Mouse (Mus musculus): Measurements from ENCODE around the gene Gabpb2. TPM values are rescaled to one million over a fixed set of nuclear protein-coding genes. Genes with fewer than 3 reads are reported as not detected.
A peak's percentile ranks its signal among the peaks of the same experiment; 100 is the strongest.

Gabpb2 gene
- polyA plus RNA-seq, 1 experiment from 2014 or later: 4.2 TPM

DNA sequence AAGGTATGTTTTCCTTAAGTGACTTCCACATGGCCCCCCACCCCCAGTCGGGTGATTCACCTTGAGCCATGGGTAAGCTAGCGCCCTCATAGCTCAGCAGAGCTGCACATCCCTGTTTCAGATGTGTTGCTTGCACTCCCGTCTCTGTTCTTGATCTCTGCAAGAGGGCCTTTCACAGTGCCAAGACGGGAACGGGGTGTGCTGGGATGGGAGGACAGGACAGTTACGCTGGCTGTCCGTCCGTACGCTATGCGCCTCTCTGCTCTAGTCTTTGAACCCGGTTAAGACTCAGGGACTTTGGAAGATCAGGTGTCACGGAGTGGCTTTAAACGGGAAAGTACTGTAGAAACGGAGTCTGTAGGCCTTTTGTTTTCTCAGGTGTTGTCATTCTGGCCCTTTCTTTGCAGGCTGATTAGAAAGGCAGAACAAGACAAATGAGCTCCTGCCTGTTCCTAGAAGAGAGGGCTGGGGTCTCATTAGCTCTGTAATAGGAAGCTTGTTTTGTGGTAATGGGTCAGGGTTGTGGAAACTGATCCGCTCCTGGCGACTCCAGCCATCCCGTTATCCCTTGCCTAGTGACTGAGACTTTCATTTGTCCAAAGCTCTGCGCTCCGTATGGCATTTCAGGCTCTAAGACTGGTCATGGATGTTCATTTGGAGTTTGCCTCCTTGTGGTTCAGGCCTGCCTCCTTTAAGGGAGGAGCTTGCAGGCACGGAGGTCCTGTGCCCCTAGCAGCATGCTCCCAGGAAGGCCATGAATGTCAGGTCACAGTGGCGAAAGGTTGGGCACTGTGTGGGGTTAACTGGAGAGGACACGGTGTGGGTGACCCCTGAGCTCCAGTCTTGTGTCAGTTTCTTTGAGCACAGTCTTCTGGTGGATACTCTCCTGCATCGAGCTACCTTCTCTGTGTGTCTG is 17.9 kb upstream of the Gabpb2 start:
- Histone ChIP-seq H3K36me3 (ENCODE audit: control insufficient read depth, insufficient read depth, low read length) (peaks cover 67% of the 10 kb centered on the region), H3K4me2 (ENCODE audit: low read length) (no peak overlapping the region), H3K9me3 (ENCODE audit: control insufficient read depth, low read length) (no peaks in the 10 kb centered on the region), H3K4me3 (replicated peaks; ENCODE audit: low read depth, low read length) (no peak overlapping the region), H3K27me3 (ENCODE audit: control insufficient read depth, insufficient read depth, low read length) (no peaks in the 10 kb centered on the region), H3K4me1 (ENCODE audit: control insufficient read depth, insufficient read depth, low read length) (peaks cover 8% of the 10 kb centered on the region), H3K27ac (replicated peaks; ENCODE audit: low read depth, low read length) (0 out of 2 replicates have a peak overlapping the region, but pooled peaks have one; percentile 8), H3K9ac (replicated peaks; ENCODE audit: low read length) (no peak overlapping the region)
- DNase-seq (no peak), ATAC-seq (ENCODE audit: low FRiP score, low TSS enrichment) (no peak)
- 85% methylated on average over 23 of the region's 23 CpGs for WGBS

DNA sequence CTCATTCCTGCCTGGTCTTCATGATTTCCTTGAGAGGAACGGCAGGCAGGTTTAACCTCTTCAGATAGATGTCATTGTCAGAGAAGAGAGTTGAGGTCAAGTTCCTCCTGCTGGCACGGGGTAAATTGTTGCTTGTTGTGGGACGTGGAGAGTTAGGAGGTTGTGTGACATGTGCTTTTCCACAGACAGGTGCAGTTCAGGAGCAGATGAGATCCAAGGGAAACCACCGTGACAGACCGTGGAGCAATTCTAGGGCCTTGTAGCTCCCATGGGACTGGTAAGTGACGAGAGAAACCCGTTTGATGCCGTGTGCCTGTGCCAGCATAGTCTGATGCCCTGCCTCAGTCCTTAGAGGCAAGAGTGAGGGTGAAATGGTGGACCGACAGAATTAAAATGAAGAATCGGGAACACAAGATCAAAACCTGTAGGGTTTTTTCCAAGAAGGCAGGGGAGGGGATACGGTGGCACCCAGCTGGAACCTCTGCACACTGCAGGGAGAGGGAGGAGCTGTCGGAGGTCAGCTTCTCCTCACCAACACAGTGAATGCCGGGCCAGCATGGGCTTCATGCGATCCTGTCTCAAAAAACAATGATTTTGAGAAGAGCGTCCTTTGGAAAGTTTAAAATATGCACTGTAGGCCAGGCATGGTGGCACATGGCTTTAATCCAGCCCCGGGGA is 15.7 kb upstream of the Gabpb2 start:
- Histone ChIP-seq H3K36me3 (ENCODE audit: control insufficient read depth, insufficient read depth, low read length) (peaks cover 65% of the 10 kb centered on the region), H3K9me3 (ENCODE audit: control insufficient read depth, low read length) (no peaks in the 10 kb centered on the region), H3K4me3 (replicated peaks; ENCODE audit: low read depth, low read length) (no peak overlapping the region), H3K4me1 (ENCODE audit: control insufficient read depth, insufficient read depth, low read length) (peaks cover 16% of the 10 kb centered on the region), H3K27ac (replicated peaks; ENCODE audit: low read depth, low read length) (no peak overlapping the region), H3K4me2 (ENCODE audit: low read length) (no peak overlapping the region), H3K9ac (replicated peaks; ENCODE audit: low read length) (no peak overlapping the region), H3K27me3 (ENCODE audit: control insufficient read depth, insufficient read depth, low read length) (no peaks in the 10 kb centered on the region)
- DNase-seq: no peak
- no peak for ATAC-seq (ENCODE audit: low FRiP score, low TSS enrichment)
- 83% methylated on average over 16 of the region's 16 CpGs for WGBS

DNA sequence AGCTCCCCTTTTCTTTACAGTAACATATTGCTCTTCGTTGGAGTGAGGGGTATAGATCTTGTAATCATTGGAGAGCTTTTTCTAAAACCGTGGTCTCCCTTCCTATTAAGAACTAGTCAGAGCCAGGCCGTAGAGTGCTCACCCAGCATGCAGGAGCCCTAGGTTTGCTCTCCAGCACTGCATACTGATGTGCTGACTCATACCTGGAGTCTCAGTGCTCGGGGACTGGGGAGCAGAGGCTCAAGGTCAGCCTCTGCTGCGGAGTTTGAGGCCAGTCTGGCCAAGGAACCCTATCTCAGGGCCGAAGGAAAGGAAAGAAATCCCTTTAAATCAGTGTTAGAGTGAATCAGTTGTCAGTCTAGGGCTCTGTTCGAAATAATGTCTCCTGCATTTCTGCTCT is 15.1 kb upstream of the Gabpb2 start:
- 96% methylated on average over 7 of the region's 7 CpGs for WGBS
- no peak overlapping the region for H3K9ac ChIP-seq (replicated peaks; ENCODE audit: low read length)
- no peaks in the 10 kb centered on the region for H3K9me3 ChIP-seq (ENCODE audit: control insufficient read depth, low read length)
- H3K27me3 ChIP-seq (ENCODE audit: control insufficient read depth, insufficient read depth, low read length): no peaks in the 10 kb centered on the region
- ATAC-seq (ENCODE audit: low FRiP score, low TSS enrichment): no peak
- H3K36me3 ChIP-seq (ENCODE audit: control insufficient read depth, insufficient read depth, low read length): peaks cover 59% of the 10 kb centered on the region
- H3K27ac ChIP-seq (replicated peaks; ENCODE audit: low read depth, low read length): no peak overlapping the region
- DNase-seq: no peak
- H3K4me2 ChIP-seq (ENCODE audit: low read length): no peak overlapping the region
- H3K4me3 ChIP-seq (replicated peaks; ENCODE audit: low read depth, low read length): no peak overlapping the region
- H3K4me1 ChIP-seq (ENCODE audit: control insufficient read depth, insufficient read depth, low read length): peaks cover 16% of the 10 kb centered on the region

DNA sequence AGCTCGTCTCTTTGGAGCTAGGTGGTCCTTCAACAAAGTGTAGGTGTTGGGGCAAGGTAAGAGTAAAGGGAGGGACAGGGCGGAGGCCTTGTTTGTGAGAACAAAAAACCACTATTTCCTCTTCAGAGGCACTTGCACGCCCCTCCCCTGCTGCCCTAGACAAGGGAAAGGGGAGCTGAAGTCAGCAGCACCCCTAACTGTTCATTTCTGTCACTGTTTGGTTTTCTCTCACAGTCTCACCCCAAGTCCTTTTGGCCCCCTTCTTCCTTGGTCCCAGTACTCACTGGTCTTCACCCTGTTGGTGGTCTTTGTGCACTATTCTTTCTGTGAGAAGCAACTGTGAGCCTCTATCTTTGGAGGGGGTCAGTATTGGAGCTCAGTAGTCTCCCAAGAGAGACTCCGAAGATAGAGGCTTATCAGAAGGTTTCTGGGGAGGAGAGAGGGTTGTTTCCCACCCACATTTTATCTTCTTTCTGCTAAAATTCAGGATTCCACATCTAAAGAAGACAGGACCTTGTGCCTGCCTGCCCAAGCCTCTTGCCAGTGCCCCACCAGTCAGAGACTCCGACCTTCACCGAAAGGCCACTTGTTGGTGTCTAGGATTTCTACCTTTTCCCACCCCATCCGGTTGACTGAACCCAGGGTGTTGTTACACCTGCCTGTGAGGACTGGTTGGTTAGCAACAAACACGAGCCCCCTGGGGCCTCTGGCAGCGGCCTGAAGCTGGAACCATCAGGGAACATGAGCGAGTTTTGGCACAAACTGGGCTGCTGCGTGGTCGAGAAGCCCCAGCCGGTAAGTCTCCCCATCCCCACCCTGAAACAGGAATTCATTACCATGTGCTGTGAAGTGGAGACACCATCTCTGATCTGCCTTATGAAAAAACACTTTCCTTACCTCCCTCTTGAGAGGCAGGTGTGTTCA is 13.8 kb upstream of the Gabpb2 start, which contains the start of gene Mllt11:
TSS of gene Mllt11 (minus strand) at position 874 of the 924 bp plus-strand sequence.
- WGBS: 84% methylated on average over 12 of the region's 13 CpGs
- Histone ChIP-seq H3K4me2 (ENCODE audit: low read length) (peak within 1 kb of the TSS; percentile 92), H3K4me1 (ENCODE audit: control insufficient read depth, insufficient read depth, low read length) (peaks cover 18% of the 10 kb centered on the region), H3K27me3 (ENCODE audit: control insufficient read depth, insufficient read depth, low read length) (no peaks in the 10 kb centered on the region), H3K9me3 (ENCODE audit: control insufficient read depth, low read length) (no peaks in the 10 kb centered on the region), H3K4me3 (replicated peaks; ENCODE audit: low read depth, low read length) (peak within 1 kb of the TSS; percentile 91), H3K36me3 (ENCODE audit: control insufficient read depth, insufficient read depth, low read length) (peaks cover 50% of the 10 kb centered on the region), H3K9ac (replicated peaks; ENCODE audit: low read length) (peak within 1 kb of the TSS; percentile 92; the same call in 1 of the 2 replicates), H3K27ac (replicated peaks; ENCODE audit: low read depth, low read length) (peak within 1 kb of the TSS; percentile 98)
- ATAC-seq (ENCODE audit: low FRiP score, low TSS enrichment) (no peak), DNase-seq (no peak)

DNA sequence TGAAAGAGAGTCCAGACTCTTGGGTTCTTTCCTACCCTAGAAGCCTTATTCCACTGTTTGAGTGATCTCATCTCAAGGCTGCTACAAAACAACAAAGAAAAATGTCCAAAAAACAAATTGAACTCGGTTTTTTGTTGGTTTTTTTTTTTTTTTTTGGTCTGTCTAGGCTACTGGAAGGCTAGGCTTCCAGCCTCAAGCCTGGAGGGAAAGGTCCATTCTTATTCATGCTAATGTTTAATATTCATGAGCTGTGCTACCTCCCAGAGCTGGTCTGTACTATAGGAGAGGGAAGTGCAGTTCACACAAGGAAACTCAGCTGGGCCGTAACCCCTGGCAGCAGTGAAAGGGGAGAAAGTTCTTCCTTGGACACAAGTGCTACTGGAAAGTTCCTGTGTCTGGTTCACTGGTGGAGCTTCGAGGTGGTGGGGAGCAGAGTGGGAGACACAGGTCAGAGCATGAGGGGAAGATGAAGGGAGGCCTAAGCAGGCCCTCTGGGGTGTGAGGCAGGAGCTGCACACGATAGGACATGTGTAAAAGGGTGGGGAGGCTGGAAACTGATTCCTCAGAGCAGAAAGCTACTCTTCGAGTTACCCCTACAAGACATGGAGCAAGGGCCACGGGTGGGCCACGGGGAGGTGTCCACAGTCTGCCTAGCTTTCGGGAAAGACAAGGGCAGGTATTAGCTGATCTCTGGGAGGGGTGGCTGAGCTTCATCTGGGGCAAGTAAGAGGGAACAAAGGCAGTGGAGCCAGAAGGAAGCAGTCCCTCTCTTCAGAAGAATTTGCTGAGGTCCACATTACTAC is 13.0 kb upstream of the Gabpb2 start:
- peaks cover 44% of the 10 kb centered on the region for H3K36me3 ChIP-seq (ENCODE audit: control insufficient read depth, insufficient read depth, low read length)
- no peaks in the 10 kb centered on the region for H3K27me3 ChIP-seq (ENCODE audit: control insufficient read depth, insufficient read depth, low read length)
- peak overlapping the region; percentile 91 for H3K4me3 ChIP-seq (replicated peaks; ENCODE audit: low read depth, low read length)
- H3K4me2 ChIP-seq (ENCODE audit: low read length): peak overlapping the region; percentile 92
- no peaks in the 10 kb centered on the region for H3K9me3 ChIP-seq (ENCODE audit: control insufficient read depth, low read length)
- H3K27ac ChIP-seq (replicated peaks; ENCODE audit: low read depth, low read length): peak overlapping the region; percentile 98
- DNase-seq (peak; percentile 62), ATAC-seq (ENCODE audit: low FRiP score, low TSS enrichment) (peak; percentile 28; the same call in 1 of the 2 replicates)
- H3K9ac ChIP-seq (replicated peaks; ENCODE audit: low read length): peak overlapping the region; percentile 92; the same call in 1 of the 2 replicates
- 24% methylated on average over 8 of the region's 8 CpGs for WGBS
- H3K4me1 ChIP-seq (ENCODE audit: control insufficient read depth, insufficient read depth, low read length): peaks cover 27% of the 10 kb centered on the region

DNA sequence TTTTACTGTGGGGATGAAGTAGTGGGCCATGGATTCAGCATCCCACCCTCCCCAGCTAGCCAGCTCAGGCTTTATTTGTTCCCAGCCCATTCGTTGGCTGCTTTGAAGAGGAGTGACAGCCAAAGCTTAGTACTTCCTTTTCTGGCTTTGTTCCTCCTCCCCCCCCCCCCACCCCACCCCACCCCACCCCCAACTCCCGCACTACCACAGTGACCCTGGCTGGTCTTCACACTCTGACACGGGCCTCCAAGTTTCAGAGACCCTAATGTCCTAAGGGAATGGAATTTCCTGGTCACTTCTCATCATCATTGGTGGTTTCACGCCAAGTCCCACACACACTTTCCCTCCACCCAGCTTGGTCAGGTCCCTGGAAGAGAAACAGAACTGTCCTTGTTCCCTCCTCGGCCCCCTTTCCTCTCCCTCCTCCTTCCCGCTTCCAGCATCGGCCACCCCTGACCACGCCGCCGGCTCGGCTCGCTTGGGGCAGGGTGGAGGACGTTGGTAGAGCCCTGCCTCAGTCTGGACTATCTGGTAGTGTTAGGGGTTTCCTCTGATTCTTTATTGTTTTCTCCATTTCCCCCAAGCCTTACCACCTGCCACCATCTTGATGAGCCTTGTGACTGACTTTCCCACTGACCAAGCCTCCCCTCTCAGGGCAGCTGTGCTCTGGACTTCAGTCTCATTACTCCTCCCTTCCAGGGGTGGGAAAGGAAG is 12.2 kb upstream of the Gabpb2 start:
- Histone ChIP-seq H3K27me3 (ENCODE audit: control insufficient read depth, insufficient read depth, low read length) (no peaks in the 10 kb centered on the region), H3K9ac (replicated peaks; ENCODE audit: low read length) (peak overlapping the region; percentile 92), H3K4me2 (ENCODE audit: low read length) (peak overlapping the region; percentile 92), H3K4me1 (ENCODE audit: control insufficient read depth, insufficient read depth, low read length) (peaks cover 34% of the 10 kb centered on the region), H3K36me3 (ENCODE audit: control insufficient read depth, insufficient read depth, low read length) (peaks cover 43% of the 10 kb centered on the region), H3K4me3 (replicated peaks; ENCODE audit: low read depth, low read length) (peak overlapping the region; percentile 91), H3K9me3 (ENCODE audit: control insufficient read depth, low read length) (no peaks in the 10 kb centered on the region), H3K27ac (replicated peaks; ENCODE audit: low read depth, low read length) (peak overlapping the region; percentile 98)
- ATAC-seq (ENCODE audit: low FRiP score, low TSS enrichment) (no peak), DNase-seq (peak; percentile 55)
- WGBS: 1% methylated on average over 13 of the region's 13 CpGs

DNA sequence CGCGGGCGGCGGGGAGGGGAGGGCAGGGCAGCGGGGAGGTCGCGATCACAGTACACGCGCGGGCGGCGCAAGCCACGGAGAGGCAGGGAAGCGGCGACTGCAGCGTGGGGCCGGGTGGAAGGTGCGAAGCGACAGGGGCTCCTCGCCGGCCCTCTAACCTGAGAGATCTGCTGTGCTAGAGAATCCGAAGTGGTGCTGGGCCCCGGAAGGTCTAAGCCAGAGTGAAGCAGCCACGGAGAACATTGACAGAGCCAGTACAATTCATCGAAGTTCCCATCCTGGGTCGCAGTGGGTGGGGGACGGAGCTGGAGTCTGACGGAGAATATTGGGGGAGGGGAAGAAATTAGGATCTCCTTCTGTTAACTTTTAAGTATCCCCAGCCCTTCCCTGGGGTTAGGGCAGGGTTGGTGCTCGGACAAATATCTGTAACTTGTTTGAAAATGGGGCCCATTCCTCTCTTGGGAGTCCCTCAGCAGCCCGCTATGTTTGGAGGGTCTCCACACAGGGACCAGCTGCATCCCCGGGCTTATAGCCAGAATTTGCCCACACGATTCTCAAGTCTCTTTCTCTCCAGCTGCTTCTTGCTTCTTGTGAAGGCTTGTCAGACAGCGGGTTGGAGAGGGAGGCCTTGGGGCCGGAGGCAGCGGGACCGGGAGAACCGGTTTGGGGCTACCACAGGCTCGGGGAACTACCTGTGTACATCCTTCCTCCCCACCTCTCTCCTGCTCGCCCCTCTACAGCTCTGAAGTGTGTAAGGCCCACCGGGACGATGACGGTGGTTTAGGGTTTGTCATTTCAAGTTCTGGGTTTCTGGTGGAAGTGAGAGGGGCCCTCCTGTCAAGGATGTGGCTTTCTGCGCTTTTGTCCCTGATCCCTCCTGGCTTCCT is 11.4 kb upstream of the Gabpb2 start:
- H3K9me3 ChIP-seq (ENCODE audit: control insufficient read depth, low read length): no peaks in the 10 kb centered on the region
- H3K27ac ChIP-seq (replicated peaks; ENCODE audit: low read depth, low read length): peak overlapping the region; percentile 98
- peak overlapping the region; percentile 92 for H3K4me2 ChIP-seq (ENCODE audit: low read length)
- WGBS: under 1% methylated on average over 43 of the region's 43 CpGs
- peaks cover 43% of the 10 kb centered on the region for H3K36me3 ChIP-seq (ENCODE audit: control insufficient read depth, insufficient read depth, low read length)
- peak overlapping the region; percentile 92 for H3K9ac ChIP-seq (replicated peaks; ENCODE audit: low read length)
- H3K4me3 ChIP-seq (replicated peaks; ENCODE audit: low read depth, low read length): peak overlapping the region; percentile 91
- ATAC-seq (ENCODE audit: low FRiP score, low TSS enrichment): peak; percentile 44
- no peaks in the 10 kb centered on the region for H3K27me3 ChIP-seq (ENCODE audit: control insufficient read depth, insufficient read depth, low read length)
- H3K4me1 ChIP-seq (ENCODE audit: control insufficient read depth, insufficient read depth, low read length): peaks cover 43% of the 10 kb centered on the region
- peak; percentile 71 for DNase-seq

Data from midbrain, embryonic 14.5 days (tissue).